Mouse (Mus musculus): ENCODE data around the gene Nek9.

- no peak for TF ChIP-seq CTCF (IDR thresholded peaks at IDR 0.05; ENCODE audit: extremely low read depth, insufficient read length, insufficient replicate concordance, low read depth, low read length)
- no peak for TF ChIP-seq POLR2A (IDR thresholded peaks at IDR 0.05; ENCODE audit: low read depth, low read length)
Observed at GRCm38 (mm10) chr12:85372068-85372665, 33.0 kb upstream of the Nek9 start.
